Mouse (Mus musculus) lung, embryonic 16.5 days (tissue): ENCODE measurements at regions not wholly inside any gene's neighbourhood (a gene's known extent, or its start where the extent isn't known, plus 50 kb on each side); places are given as distances from the start of the nearest gene placed in this dataset.

Experiments
- ATAC-seq: fragments of 200-750 bp; cut with Nextera tagmentation; 2 replicates; pipeline ENCODE4 v1.8.0; 2017; ENCODE audit warnings: low read depth, mild to moderate bottlenecking, moderate library complexity
- H3K27ac ChIP-seq: fragments of 300-500 bp; sonication (generic); 2 replicates; pipeline ENCODE4 v1.5.1; 2014; ENCODE audit warnings: mild to moderate bottlenecking, control low read depth, low read length
- H3K27me3 ChIP-seq: fragments of 300-500 bp; sonication (generic); 2 replicates; pipeline ENCODE4 v1.6.1; 2014; ENCODE audit warnings: low read depth, low read length, mixed read lengths; ENCODE audit not compliant: control insufficient read depth, insufficient read depth
- H3K36me3 ChIP-seq: fragments of 300-500 bp; sonication (generic); 2 replicates; pipeline ENCODE4 v1.6.1; 2014; ENCODE audit warnings: low read length; ENCODE audit not compliant: control insufficient read depth, insufficient read depth
- H3K4me1 ChIP-seq: fragments of 300-500 bp; sonication (generic); replicated peaks from 2 replicates; pipeline ENCODE4 v1.6.1; 2014; ENCODE audit warnings: low read length, mixed read lengths; ENCODE audit not compliant: control insufficient read depth, insufficient read depth
- H3K4me2 ChIP-seq: fragments of 300-500 bp; sonication (generic); 2 replicates; pipeline ENCODE4 v1.6.1; 2014; ENCODE audit warnings: low read depth, low read length, control low read depth
- H3K4me3 ChIP-seq: fragments of 300-500 bp; sonication (generic); 2 replicates; pipeline ENCODE4 v1.5.1; 2014; ENCODE audit warnings: mild to moderate bottlenecking, low read length, control low read depth
- H3K9ac ChIP-seq: fragments of 300-500 bp; sonication (generic); 2 replicates; pipeline ENCODE4 v1.6.1; 2014; ENCODE audit warnings: low read length, control low read depth
- H3K9me3 ChIP-seq: fragments of 300-500 bp; sonication (generic); 2 replicates; pipeline ENCODE4 v1.6.1; 2016; ENCODE audit warnings: low read length; ENCODE audit not compliant: control insufficient read depth
- WGBS: fragments of 180-500 bp; shearing (Covaris S2); extraction: QIAGEN DNeasy Blood & Tissue Kit; methylation state at CpG from one replicate; pipeline ENCODE4 v1.1.7; 2014; 5-methylcytosine and 5-hydroxymethylcytosine counted together

DNA sequence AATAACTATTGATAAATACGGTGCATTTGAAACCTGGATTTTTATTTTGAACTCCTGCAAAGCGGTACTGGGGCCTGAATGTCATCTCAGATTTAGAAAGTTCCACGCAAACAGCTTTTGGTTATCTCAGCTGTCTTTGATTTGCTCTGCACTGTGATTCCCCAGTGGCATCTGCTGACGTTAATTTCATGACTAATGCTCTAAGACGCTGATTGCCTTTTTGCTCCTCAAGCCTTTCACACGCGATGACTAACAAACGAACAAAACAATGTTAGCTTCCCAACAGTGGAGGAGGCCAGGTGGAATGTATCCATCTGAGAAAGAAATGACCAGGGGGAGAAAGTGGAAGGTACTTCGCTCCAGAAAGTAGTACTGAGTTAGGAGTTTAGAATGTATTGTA lies 586.1 kb upstream of the Slit2 start:
- ATAC-seq = no peak
- Histone ChIP-seq H3K4me3 (no peak overlapping the region), H3K9me3 (no peaks in the 10 kb centered on the region), H3K4me2 (no peak overlapping the region), H3K36me3 (no peaks in the 10 kb centered on the region), H3K4me1 (no peaks in the 10 kb centered on the region), H3K27me3 (no peaks in the 10 kb centered on the region), H3K27ac (no peak overlapping the region), H3K9ac (no peak overlapping the region)
- 71% methylated on average over 9 of the region's 9 CpGs for WGBS

DNA sequence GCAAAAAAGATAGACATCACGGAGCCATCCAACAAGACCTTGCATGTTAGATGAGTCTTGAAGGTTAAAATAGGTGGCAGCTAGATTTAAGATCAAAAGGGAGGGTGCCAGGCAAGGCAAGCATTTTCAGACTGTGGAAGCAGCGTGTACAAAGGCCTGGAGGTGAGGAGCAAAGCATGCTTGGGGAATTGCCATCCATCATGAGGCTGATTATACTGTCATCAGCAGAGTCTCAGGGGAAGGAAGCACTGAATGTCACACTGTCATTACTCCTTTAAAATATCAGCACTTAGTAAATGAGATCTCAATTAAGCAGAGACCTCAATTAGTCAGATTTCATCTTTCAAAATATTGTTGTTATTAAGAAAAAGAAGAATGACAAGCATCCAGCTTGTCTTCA lies 561.0 kb upstream of the Slit2 start:
- WGBS = 57% methylated on average over 2 of the region's 2 CpGs
- H3K9ac ChIP-seq = no peak overlapping the region
- H3K4me3 ChIP-seq = no peak overlapping the region
- H3K4me2 ChIP-seq = no peak overlapping the region
- no peaks in the 10 kb centered on the region for H3K4me1 ChIP-seq
- ATAC-seq = no peak
- no peaks in the 10 kb centered on the region for H3K27me3 ChIP-seq
- H3K9me3 ChIP-seq = no peaks in the 10 kb centered on the region
- H3K36me3 ChIP-seq = no peaks in the 10 kb centered on the region
- H3K27ac ChIP-seq = no peak overlapping the region

DNA sequence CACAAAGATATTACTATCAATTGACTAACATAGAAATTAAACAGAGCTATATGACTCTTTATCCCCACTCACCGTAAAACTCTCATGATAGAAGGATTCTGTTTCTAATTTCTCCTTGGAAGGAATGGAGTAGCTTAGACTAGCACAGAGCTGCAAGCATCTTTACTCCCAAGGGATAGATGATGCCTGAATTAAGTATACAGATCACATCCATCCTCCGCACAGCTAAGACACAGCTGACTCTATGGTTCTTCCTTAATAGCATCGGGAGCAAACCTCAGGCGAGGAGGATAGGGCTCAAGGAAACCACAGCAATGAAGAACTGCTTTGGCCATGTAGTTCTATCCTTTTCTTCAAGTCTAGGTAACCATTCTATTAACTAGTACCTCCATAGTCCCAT lies 556.9 kb upstream of the Slit2 start:
- WGBS = 93% methylated on average over 4 of the region's 4 CpGs
- Histone ChIP-seq H3K27ac (no peak overlapping the region), H3K4me2 (no peak overlapping the region), H3K27me3 (no peaks in the 10 kb centered on the region), H3K36me3 (no peaks in the 10 kb centered on the region), H3K9me3 (no peaks in the 10 kb centered on the region), H3K4me1 (no peaks in the 10 kb centered on the region), H3K4me3 (no peak overlapping the region), H3K9ac (no peak overlapping the region)
- no peak for ATAC-seq

DNA sequence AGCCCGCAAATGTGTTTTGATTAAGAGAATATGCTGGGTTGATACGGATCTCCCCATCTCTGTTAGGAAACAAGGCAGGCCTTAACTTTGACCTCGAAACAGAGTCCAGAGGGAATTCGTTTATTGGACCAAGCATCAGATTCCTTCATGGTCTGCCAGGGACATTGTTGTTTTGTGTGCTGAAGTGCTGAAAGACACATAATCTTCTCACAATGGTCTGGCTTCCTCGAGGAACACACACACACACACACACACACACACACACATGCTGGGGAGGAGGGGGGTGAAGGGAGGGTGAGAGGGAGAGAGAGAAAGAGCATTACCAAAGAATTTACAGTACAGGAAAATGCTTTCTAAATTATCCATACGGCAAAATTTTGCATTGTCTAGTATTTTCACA lies 556.5 kb upstream of the Slit2 start:
- Histone ChIP-seq H3K4me2 (no peak overlapping the region), H3K4me1 (0 out of 2 replicates have a peak, but pooled peaks cover under 1% of the 10 kb centered on the region), H3K9me3 (no peaks in the 10 kb centered on the region), H3K36me3 (no peaks in the 10 kb centered on the region), H3K27me3 (no peaks in the 10 kb centered on the region), H3K27ac (no peak overlapping the region), H3K4me3 (no peak overlapping the region), H3K9ac (no peak overlapping the region)
- no peak for ATAC-seq
- WGBS = 64% methylated on average over 6 of the region's 6 CpGs

DNA sequence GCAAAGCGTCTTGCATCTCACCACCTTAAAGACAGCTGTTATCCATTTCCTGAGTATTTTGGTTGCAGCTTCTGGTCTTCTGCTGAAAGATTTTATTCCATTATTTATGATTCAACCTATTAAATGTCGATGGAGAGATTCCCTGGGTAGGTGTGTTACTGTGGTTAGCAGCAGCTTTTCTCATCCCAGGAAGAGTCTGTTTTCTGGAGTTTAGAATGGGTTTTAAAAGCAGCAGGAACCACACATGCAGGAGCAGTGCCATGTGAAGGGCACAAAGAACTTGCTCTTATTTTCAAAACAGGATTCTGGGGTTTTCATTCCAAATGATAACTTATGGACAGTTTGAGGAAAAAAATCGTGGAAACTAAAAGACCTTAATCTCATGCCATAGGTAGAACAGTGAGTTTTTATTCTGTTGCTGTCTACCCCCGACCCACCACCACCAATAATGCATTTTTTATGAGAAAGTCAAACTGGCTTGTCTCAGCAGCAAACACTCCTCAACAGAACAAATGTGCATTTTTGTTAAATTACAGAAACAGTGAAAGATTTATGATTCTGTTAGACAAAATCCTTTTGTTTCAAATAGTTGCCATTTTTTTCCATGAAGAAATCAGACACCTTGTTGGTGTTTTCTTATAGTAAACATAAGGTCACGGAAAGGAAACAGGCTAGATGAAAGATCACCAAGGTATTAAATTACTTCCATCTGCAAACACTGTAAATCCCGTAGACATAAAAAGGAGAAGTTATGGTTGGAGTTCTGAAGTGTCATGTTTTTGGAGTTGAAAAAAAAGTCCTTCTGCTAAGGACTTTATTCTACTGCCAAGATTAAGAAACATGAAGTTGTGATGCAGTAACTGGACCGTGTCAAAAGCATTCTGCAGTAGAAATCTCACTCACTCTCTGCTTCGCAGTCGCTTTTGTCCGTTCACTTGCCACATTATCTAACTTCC lies 553.4 kb upstream of the Slit2 start:
- 46% methylated on average over 10 of the region's 10 CpGs for WGBS
- no peak overlapping the region for H3K27ac ChIP-seq
- no peaks in the 10 kb centered on the region for H3K9me3 ChIP-seq
- H3K4me1 ChIP-seq = 0 out of 2 replicates have a peak, but pooled peaks cover 2% of the 10 kb centered on the region
- H3K36me3 ChIP-seq = no peaks in the 10 kb centered on the region
- no peaks in the 10 kb centered on the region for H3K27me3 ChIP-seq
- H3K4me3 ChIP-seq = no peak overlapping the region
- H3K9ac ChIP-seq = no peak overlapping the region
- peak; percentile 28; the same call in 1 of the 2 replicates for ATAC-seq
- no peak overlapping the region for H3K4me2 ChIP-seq

DNA sequence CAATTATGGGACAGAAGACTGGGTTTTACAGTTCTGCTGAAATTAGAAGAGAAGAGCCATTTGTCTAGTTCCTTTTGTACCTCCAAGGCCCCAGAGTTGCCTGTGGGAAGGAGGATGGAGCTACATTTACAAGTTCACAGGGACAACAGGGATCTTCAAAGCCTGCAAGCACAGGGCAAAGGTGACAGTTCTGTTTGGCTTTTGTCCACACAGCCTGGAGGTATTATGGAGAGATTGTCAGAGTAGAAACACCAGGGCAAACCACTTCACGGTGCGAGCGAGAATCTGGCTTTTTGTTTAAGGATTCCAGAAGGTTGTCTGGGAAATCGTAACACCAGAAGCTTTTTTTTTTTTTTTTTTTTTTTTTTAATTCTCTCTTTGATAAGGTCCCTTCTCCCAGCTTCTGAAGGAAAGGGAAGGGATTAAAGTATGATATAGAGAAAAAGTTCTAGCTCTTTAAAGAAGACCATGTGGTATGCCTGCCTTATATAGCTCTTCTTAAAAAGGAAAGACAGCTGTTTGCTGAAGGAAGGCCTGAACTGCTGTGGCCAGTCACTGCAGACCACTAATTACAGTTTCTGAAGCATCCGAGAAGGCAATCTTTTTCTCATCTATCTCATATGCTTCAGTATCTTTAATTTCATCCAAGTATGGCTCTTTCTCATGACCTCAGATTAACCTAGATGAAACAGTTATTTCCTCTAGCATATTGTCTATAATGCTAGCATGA lies 551.2 kb upstream of the Slit2 start:
- no peak overlapping the region for H3K9ac ChIP-seq
- no peak overlapping the region for H3K4me2 ChIP-seq
- no peaks in the 10 kb centered on the region for H3K27me3 ChIP-seq
- H3K4me1 ChIP-seq = 0 out of 2 replicates have a peak, but pooled peaks cover 2% of the 10 kb centered on the region
- no peaks in the 10 kb centered on the region for H3K9me3 ChIP-seq
- 54% methylated on average over 5 of the region's 5 CpGs for WGBS
- no peak overlapping the region for H3K4me3 ChIP-seq
- no peak overlapping the region for H3K27ac ChIP-seq
- no peaks in the 10 kb centered on the region for H3K36me3 ChIP-seq
- no peak for ATAC-seq

DNA sequence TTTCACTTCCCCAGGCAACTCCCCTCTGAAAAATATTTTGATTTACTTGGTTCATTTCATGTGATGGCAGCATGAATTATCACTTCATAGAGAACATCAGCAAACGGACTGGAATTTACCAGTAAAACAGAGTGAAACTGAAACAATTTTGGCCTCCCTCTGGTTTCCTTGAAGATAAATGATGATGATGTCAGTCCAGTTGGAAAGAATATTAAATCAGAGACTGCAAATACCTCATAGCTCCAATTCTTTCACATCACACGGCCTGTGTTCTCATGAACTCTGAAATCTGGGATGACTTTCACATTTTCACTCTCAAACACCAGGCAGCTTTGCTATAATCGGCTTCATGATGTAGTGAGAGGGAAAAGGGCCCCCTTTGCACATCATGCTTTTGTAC lies 546.5 kb upstream of the Slit2 start:
- Histone ChIP-seq H3K4me3 (no peak overlapping the region), H3K9ac (no peak overlapping the region), H3K4me2 (no peak overlapping the region), H3K4me1 (0 out of 2 replicates have a peak, but pooled peaks cover 2% of the 10 kb centered on the region), H3K27ac (no peak overlapping the region), H3K27me3 (no peaks in the 10 kb centered on the region), H3K36me3 (no peaks in the 10 kb centered on the region), H3K9me3 (no peaks in the 10 kb centered on the region)
- WGBS = 41% methylated on average over 3 of the region's 3 CpGs
- peak; percentile 41; the same call in 1 of the 2 replicates for ATAC-seq

DNA sequence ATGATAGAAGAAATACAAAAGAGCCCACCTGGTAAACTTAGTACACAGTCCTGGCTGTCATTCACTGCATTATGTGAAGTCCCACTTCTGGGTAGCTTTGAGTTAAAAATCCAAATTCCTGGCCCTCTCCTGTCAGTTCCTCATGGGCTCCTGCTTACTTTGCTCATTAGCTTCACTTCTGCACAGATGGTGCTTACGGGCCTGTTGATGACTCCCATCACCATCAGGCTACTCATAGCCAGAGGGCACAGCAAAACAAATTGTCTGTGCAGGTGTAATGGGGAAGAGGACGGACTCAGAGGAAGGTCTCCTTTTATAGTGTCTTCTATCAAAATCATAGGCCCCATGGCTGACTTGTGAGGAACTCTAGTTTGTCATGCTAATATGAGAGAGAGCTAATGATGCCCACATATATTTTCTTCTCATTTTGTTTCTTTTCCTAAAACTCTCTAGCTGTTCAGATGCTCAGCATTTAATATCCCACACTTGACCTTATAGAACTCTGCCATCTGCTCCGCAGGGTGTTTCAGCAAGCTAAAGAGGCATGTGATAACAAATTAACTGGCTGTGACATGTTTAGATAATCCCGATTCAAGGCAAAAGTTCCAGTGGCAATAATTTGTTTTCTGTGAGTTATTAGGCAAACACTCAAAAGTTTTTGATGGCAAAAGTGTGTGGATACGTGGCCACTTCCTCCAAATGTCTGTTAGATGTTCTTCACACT lies 536.5 kb upstream of the Slit2 start:
- Histone ChIP-seq H3K36me3 (no peaks in the 10 kb centered on the region), H3K27me3 (no peaks in the 10 kb centered on the region), H3K4me1 (no peaks in the 10 kb centered on the region), H3K4me2 (no peak overlapping the region), H3K4me3 (no peak overlapping the region), H3K9ac (no peak overlapping the region), H3K9me3 (no peaks in the 10 kb centered on the region), H3K27ac (no peak overlapping the region)
- WGBS = 37% methylated on average over 5 of the region's 5 CpGs
- peak; percentile 31; the same call in 1 of the 2 replicates for ATAC-seq

DNA sequence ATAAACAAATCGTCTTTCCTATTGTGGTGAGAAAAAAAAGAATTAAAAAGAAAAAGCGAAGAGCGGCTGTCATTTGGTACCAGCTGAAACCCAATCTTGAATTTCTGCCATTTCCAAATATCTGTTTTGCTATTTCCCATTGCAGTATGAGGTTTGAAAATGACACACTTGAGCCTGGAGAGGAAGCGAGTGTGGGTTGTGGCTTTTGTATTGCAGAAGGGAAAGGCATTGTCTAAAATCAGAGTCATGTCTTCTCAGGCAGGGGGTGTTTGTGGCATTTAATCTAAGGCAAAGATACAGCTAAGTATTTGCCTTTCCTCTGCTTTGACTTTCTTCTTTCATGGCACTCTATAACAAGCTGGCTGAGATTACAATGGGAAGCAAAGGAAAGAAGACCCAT lies 518.1 kb upstream of the Slit2 start:
- no peak overlapping the region for H3K9ac ChIP-seq
- ATAC-seq = no peak
- 78% methylated on average over 4 of the region's 4 CpGs for WGBS

More for the DNA sequence above, 518.1 kb upstream of the Slit2 start:
- Histone ChIP-seq H3K4me1 (no peaks in the 10 kb centered on the region), H3K4me2 (no peak overlapping the region), H3K4me3 (no peak overlapping the region), H3K9me3 (no peaks in the 10 kb centered on the region; the same call in 1 of the 2 replicates), H3K27ac (no peak overlapping the region), H3K27me3 (no peaks in the 10 kb centered on the region), H3K36me3 (no peaks in the 10 kb centered on the region)
